Mouse (Mus musculus) G1E-ER4 (cell line): ENCODE measurements at regions not wholly inside any gene's neighbourhood (a gene's known extent, or its start where the extent isn't known, plus 50 kb on each side); places are given as distances from the start of the nearest gene placed in this dataset.

Source experiments
- GATA1 ChIP-seq: IDR thresholded peaks from one replicate; pipeline ENCODE4 v1.8.0; 2012; ENCODE audit warnings: low read length, inconsistent platforms

GRCm38 (mm10) chr12:50193501-50193900 lies 455.4 kb downstream of the Prkd1 start:
- no peak for TF ChIP-seq GATA1

- TF ChIP-seq GATA1 = no peak
Observed at GRCm38 (mm10) chr12:50194714-50195113, 454.2 kb downstream of the Prkd1 start.

- no peak for TF ChIP-seq GATA1
Observed at GRCm38 (mm10) chr12:50196339-50196738, 452.6 kb downstream of the Prkd1 start.

GRCm38 (mm10) chr12:50241139-50241538 lies 407.8 kb downstream of the Prkd1 start:
- no peak for TF ChIP-seq GATA1

- no peak for TF ChIP-seq GATA1
Observed at GRCm38 (mm10) chr12:50258901-50259300, 390.0 kb downstream of the Prkd1 start.

GRCm38 (mm10) chr12:50261072-50261471 lies 387.8 kb downstream of the Prkd1 start:
- no peak for TF ChIP-seq GATA1

GRCm38 (mm10) chr12:50273239-50273880 lies 375.5 kb downstream of the Prkd1 start:
- no peak for TF ChIP-seq GATA1

- no peak for TF ChIP-seq GATA1
Observed at GRCm38 (mm10) chr12:50281615-50282014, 367.3 kb downstream of the Prkd1 start.
